Mouse (Mus musculus): ENCODE data around the gene Ttc3.
"Not testable (repeated sequence)": the region's sequence is repeated elsewhere in the genome, so short reads cannot be mapped to it uniquely, and the experiment has no call there.

Gene Ttc3

GRCm38 (mm10) chr16:94435495-94436234, 65.2 kb downstream of the Ttc3 start:
- no peak for DNase-seq (ENCODE audit: low spot score in 2 of 2)

DNA sequence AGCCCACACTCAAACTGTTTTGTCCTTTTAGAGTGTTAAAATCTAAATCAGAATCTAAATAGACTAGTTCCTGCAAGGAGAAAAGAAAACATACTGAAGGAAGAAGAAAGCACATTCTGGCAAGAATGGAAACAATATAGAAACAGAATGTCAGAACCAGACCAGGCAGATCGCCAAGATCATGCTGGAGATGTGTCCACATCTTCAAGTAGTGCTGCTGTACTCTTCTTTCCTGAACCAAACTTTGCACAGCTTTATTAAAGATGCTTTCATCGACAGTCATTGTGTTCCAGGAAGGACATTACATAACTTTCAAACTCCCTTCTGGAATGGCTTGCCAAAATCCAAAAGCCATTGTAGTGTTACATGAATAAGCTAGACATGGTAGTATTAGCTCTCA, 66.4 kb downstream of the Ttc3 start:
- DNase-seq (ENCODE audit: low spot score in 2 of 2) = no peak

GRCm38 (mm10) chr16:94441361-94441760, 70.9 kb downstream of the Ttc3 start:
- no peak for DNase-seq (ENCODE audit: low spot score in 2 of 2)

DNA sequence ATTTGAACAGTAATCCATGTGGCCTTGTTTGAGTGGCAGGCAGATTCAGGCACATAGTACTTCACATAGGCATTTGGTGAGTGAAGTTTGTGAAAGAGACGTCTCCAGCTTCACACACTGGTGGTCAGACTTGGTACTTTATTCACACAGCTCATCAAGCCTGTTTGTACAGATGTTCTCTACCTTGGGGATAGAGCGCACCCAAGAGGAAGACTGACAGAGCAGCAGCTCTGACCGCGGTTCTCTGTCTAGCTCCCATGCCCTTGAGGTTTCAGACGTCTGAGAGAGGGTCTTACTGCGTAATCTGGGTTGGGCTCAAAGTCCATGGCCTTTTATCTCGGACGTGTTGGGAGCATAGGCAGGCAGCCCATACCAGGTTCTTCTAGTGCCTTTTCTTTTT, 78.7 kb downstream of the Ttc3 start:
- DNase-seq (ENCODE audit: low spot score in 2 of 2) = no peak

DNA sequence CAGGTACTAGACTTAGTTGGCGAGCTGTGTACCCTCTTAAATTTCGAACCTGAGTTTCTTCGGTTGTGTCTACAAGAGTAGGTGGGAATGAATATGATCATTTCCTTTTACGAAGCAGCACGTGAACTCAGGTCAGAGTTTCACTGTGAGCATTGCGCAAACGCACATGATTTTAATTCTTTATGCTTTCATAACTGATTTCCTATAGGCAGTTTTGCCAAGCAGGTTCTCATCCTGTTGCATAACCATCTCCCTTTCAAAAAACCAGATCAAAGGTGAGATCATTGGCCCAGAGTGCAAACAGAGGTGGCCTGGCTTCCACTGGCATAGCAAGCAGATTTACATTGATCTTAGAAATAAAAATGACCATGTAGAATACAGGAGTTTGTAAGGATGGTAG, 79.2 kb downstream of the Ttc3 start:
- DNase-seq (ENCODE audit: low spot score in 2 of 2) = no peak

DNA sequence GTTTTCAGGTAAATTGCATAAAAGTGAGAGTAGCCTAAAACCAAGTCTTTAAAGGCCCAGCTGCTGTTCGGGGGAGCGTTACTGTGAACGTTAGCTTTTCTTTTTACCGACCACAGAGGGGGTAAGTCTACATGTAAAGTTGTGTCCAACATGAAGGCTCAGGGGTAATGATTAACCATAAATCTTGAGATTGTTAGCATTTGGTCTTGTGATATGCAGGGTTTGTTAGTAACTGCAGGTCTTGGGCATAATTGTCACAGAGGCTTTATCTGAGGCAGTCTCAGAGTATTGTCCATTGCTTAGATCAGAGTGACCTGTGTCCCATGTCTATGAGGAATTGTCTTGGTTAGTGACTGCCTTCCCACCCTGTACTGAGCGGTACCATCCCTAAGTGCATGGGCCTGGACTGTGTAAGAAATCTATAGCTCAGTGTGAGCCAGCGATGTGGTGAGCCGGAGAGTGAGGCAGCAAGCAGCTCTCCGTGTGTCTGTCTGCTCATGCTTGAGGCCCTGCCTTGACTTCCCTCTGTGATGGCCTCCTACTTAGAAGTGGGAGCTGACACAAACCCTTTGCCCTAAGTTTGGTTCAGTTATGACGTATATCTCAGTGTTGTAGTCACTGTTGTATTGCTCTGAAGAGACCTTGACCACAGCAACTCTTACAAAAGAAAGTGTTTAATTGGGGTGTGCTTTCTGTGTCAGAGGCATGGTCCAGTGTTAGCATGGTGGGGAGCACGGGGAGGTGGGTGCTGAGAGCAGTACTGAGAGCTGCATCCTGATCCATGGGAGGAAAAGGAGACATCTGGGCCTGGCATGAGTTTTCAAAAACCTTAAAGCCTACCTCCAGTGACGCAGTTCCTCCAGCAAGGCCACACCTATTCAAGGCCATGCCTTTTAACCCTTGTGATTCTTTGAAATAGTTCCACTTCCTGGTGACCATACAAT, 81.4 kb downstream of the Ttc3 start:
- DNase-seq (ENCODE audit: low spot score in 2 of 2) = no peak

DNA sequence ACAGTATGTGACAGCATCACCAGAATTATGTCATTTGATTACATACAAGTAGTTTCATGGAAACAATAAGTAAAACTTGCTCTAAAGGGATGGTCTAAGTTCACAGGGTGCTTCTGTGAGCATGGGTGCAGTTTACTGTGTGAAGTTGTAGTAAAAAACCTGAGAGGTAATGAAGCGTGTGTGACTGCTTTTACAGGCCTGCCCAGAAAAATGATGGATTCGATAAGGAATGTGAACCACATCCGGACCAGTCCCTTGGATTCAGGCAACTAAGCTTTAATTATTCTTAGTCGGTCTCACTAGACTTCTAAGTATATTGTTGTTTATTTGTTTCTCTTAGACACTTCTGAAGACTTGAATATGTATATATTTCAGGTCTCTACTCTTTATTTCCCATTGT, 82.3 kb downstream of the Ttc3 start:
- no peak for DNase-seq (ENCODE audit: low spot score in 2 of 2)

GRCm38 (mm10) chr16:94454146-94454545, 83.7 kb downstream of the Ttc3 start:
- no peak for DNase-seq (ENCODE audit: low spot score in 2 of 2)

DNA sequence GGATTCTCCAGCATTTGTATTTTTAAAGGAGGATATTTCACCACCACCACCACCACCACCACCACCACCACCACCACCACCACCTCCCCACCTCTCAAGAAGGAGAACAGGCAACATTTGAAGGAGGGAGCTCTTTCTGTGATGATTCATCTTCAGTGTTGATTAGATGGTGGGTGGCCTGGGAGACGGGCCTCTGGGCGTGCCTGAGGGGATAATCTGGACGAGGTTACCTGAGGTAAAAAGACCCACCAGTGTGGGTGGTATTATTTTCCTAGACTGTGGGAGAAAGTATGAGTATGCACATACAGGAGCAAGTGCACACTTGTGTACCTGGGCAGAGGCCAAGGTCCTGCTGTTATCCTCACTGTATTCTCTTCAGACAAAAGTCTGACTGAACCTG, 93.6 kb downstream of the Ttc3 start:
- no peak for DNase-seq (ENCODE audit: low spot score in 2 of 2)

GRCm38 (mm10) chr16:94465900-94466299, 95.5 kb downstream of the Ttc3 start:
- no peak for DNase-seq (ENCODE audit: low spot score in 2 of 2)

GRCm38 (mm10) chr16:94466317-94466716, 95.9 kb downstream of the Ttc3 start:
- DNase-seq (ENCODE audit: low spot score in 2 of 2) = not testable (repeated sequence)

GRCm38 (mm10) chr16:94467337-94468055, 97.1 kb downstream of the Ttc3 start:
- no peak for DNase-seq (ENCODE audit: low spot score in 2 of 2)

- no peak for DNase-seq (ENCODE audit: low spot score in 2 of 2)
These were observed 98.0 kb downstream of the Ttc3 start for GRCm38 (mm10) chr16:94468391-94468790.

DNA sequence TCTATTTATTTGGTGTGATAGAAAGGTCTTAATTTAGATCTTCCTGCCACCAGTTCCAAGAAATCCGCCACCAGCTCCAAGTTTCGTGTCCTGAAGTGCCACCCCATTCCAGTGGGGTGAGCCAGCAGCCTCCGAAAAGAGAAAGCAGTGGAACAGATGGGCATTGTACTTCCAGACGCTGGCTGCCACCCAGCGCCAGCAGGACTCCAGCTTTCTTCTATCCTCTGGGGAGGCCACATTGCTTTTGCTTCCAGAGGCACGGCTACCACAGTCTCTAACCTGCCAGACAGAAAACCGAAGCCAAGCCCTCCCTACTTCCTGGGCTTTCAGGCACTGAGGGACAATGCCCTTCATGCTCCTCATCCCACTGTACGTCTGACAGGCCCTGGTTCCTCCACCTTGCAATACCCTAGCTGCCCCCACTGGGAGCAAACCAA, 102.1 kb downstream of the Ttc3 start:
- DNase-seq (ENCODE audit: low spot score in 2 of 2) = no peak

GRCm38 (mm10) chr16:94473086-94473822, 102.8 kb downstream of the Ttc3 start:
- no peak for DNase-seq (ENCODE audit: low spot score in 2 of 2)

GRCm38 (mm10) chr16:94484752-94485535, 114.5 kb downstream of the Ttc3 start:
- no peak for DNase-seq (ENCODE audit: low spot score in 2 of 2)

DNA sequence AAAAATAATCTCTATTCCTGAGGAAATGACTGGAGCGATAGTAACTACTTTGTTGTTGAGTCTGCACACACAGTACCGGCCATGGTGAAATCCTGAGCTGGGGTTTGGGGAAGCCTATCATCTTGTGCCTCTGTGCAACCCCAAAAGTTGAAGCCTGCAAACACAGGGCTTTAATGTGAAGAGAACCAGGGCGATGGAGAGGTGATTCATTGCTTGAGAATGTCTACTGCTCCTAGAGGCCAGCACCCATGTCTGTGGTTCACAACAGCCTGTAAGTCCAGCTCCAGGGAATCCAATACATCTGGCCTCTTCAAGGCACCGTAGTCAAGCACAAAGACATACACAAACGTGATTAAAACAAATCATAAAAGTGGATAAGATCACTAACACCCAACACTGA, 116.9 kb downstream of the Ttc3 start:
- no peak for DNase-seq (ENCODE audit: low spot score in 2 of 2)

GRCm38 (mm10) chr16:94489326-94489725, 118.9 kb downstream of the Ttc3 start:
- no peak for DNase-seq (ENCODE audit: low spot score in 2 of 2)

- DNase-seq (ENCODE audit: low spot score in 2 of 2) = not testable (repeated sequence)
These were observed 126.8 kb downstream of the Ttc3 start for GRCm38 (mm10) chr16:94497176-94497575.

DNA sequence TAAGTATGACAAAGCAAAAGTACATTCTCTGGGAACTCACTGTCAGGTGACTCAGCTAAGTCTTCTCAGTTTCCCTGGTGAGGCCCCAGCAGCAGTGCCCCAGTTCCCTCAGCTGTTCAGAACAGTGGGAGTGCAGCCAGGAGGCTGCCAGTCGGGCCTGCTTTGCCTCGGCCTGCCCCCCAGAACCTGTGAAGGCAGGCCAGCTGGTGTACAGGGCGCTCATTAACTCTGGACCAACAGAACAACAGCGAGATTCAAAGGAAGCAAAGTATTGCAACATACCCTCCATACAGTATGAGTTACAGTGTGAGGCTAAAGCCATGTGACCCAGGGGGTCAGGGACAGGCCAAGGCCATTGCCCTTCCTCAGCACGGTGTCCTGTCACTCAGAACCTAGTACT, 127.5 kb downstream of the Ttc3 start:
- DNase-seq (ENCODE audit: low spot score in 2 of 2) = no peak

GRCm38 (mm10) chr16:94504192-94504591, 133.8 kb downstream of the Ttc3 start:
- no peak for DNase-seq (ENCODE audit: low spot score in 2 of 2)

Measured in spleen, postnatal 10 days (tissue).